Mouse (Mus musculus) liver, embryonic 12.5 days (tissue): Measurements from ENCODE around the gene Sept14. TPM values are rescaled to one million over a fixed set of nuclear protein-coding genes. Genes with fewer than 3 reads are reported as not detected.
"Not testable (repeated sequence)": the region's sequence is repeated elsewhere in the genome, so short reads cannot be mapped to it uniquely, and the experiment has no call there.

ENCODE experiments used
- ATAC-seq: fragments of 200-750 bp; cut with Nextera tagmentation; 2 replicates; pipeline ENCODE4 v1.8.0; 2017; ENCODE audit warnings: moderate number of reproducible peaks, mild to moderate bottlenecking, moderate library complexity
- H3K27ac ChIP-seq: fragments of 300-500 bp; sonication (generic); 2 replicates; pipeline ENCODE4 v1.5.1; 2016; ENCODE audit warnings: mild to moderate bottlenecking
- H3K27me3 ChIP-seq: fragments of 300-500 bp; sonication (generic); replicated peaks from 2 replicates; pipeline ENCODE4 v1.6.1; 2016; ENCODE audit warnings: mild to moderate bottlenecking, moderate library complexity
- H3K36me3 ChIP-seq: fragments of 300-500 bp; sonication (generic); 2 replicates; pipeline ENCODE4 v1.6.1; 2016; ENCODE audit warnings: mild to moderate bottlenecking, moderate library complexity
- H3K4me1 ChIP-seq: fragments of 300-500 bp; sonication (generic); 2 replicates; pipeline ENCODE4 v1.6.1; 2016
- H3K4me2 ChIP-seq: fragments of 300-500 bp; sonication (generic); 2 replicates; pipeline ENCODE4 v1.6.1; 2016; ENCODE audit warnings: mild to moderate bottlenecking, moderate library complexity
- H3K4me3 ChIP-seq: fragments of 300-500 bp; sonication (generic); 2 replicates; pipeline ENCODE4 v1.5.1; 2016; ENCODE audit warnings: mild to moderate bottlenecking, moderate library complexity
- H3K9ac ChIP-seq: fragments of 300-500 bp; sonication (generic); 2 replicates; pipeline ENCODE4 v1.6.1; 2016; ENCODE audit warnings: mild to moderate bottlenecking, moderate library complexity
- H3K9me3 ChIP-seq: fragments of 300-500 bp; sonication (generic); replicated peaks from 2 replicates; pipeline ENCODE4 v1.6.1; 2016; ENCODE audit warnings: mild to moderate bottlenecking, moderate library complexity
- WGBS: fragments of 180-500 bp; shearing (Covaris S2); methylation state at CpG from one replicate; pipeline ENCODE4 v1.1.7; 2016; ENCODE audit not compliant: insufficient replicate concordance; 5-methylcytosine and 5-hydroxymethylcytosine counted together
- polyA plus RNA-seq: library from polyadenylated mRNA; unstranded; fragments of >200 nt; fragmentation: Nextera tagmentation; extraction: Ambion mirVana; gene quantifications from 2 replicates; pipeline ENCODE4 v1.2.1, GENCODE M21; 2016

The Sept14 gene
- polyA plus RNA-seq, 1 experiment from 2014 or later, result not detected

DNA sequence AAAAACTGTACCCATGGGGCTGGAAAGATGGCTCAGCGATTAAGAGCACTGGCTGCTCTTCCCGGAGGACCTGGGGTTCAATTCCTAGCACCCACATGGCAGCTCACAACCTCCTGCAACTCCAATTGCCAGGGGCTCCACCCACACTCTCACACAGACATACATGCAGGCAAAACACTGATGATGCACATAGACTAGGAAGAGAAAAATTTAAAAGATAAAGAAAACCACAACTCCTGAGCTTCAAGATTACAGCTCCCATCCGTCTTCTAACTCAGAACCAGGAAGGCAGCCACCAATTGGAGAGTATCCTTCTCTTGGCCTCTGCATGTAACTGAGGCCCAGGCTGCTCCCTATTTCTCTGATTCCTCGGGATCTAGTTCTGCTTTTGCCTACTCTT lies 16.0 kb upstream of the Sept14 start:
- Histone ChIP-seq H3K36me3 (peaks cover 13% of the 10 kb centered on the region), H3K9me3 (no peaks in the 10 kb centered on the region), H3K4me1 (peaks cover 53% of the 10 kb centered on the region), H3K4me2 (peak overlapping the region; percentile 72), H3K27me3 (no peaks in the 10 kb centered on the region), H3K9ac (peak overlapping the region; percentile 98), H3K4me3 (peak overlapping the region; percentile 94), H3K27ac (peak overlapping the region; percentile 98)
- WGBS, result 17% methylated on average over 4 of the region's 4 CpGs
- peak; percentile 63 for ATAC-seq

DNA sequence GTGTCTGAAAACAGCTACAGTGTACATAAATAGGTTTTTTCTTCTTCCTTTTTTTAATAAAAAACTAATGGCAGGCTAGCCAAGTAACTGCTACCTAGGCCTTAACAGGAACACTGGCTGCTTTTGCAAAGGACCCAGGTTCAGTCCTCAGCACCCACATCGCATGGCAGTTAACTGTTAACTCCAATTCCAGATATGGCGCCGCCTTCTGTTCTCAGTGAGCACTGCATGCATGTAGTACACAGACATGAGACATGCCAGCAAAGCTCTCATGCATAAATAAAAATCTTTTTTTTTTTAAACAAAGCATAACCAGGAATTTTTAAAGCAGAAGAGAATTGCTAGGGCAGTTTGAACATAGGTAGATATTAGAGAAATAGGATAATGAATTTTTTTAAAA lies 11.9 kb upstream of the Sept14 start:
- Histone ChIP-seq H3K4me1 (peaks cover 36% of the 10 kb centered on the region), H3K27me3 (no peaks in the 10 kb centered on the region), H3K27ac (no peak overlapping the region), H3K4me2 (no peak overlapping the region), H3K4me3 (no peak overlapping the region), H3K36me3 (peaks cover 43% of the 10 kb centered on the region), H3K9ac (no peak overlapping the region), H3K9me3 (no peaks in the 10 kb centered on the region)
- 79% methylated on average over 3 of the region's 3 CpGs for WGBS
- ATAC-seq, result no peak

DNA sequence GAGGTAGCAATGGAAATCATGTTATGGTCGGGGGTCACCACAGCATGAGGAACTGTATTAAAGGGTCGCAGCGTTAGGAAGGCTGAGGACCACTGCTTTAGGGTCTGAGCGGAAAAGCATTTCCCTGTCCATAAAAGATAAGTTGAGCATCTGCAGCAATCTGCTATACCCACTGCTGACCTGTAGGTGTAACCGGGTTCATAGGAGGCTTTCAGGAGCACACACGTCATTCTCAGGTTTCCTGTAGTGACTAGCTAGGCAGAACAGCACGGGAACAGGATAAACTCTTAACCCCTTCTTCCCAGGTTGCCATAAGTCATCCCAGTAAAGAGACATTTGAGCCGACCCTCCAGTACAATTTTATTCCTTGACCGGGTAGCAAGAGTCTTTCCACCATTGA lies 8.7 kb upstream of the Sept14 start:
- H3K36me3 ChIP-seq, result peaks cover 43% of the 10 kb centered on the region
- H3K4me2 ChIP-seq, result 0 out of 2 replicates have a peak overlapping the region, but pooled peaks have one; percentile 88
- no peak for ATAC-seq
- peaks cover 14% of the 10 kb centered on the region for H3K27me3 ChIP-seq
- WGBS, result 74% methylated on average over 9 of the region's 9 CpGs
- H3K9me3 ChIP-seq, result no peaks in the 10 kb centered on the region
- H3K27ac ChIP-seq, result no peak overlapping the region
- peaks cover 22% of the 10 kb centered on the region for H3K4me1 ChIP-seq
- H3K9ac ChIP-seq, result no peak overlapping the region
- H3K4me3 ChIP-seq, result 0 out of 2 replicates have a peak overlapping the region, but pooled peaks have one; percentile 86

DNA sequence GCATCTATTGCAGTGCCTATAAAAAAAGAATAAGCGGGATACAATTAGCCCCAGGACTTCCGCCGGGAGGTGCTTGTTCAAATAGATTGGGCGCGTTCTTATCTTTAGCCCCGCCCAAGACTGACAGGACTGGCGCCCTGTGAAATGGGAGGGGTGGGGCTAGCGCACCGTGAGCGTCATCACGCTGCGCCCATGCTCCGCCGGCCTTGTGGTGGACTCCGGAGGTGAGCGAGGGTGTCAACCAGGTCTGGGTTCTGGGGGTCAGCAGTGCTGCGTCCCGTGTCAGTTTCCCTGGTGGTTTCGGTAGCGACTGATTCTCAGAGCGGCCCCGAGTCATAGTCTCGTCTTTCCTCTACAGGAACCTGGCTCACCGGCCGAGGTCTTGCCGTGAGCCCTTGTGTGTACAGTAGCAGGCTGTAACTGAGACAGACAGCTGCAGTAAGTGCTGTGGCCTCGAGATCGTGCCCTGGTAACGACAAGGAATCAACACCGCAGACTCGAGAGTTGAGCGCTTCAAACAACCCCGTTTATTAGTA lies 7.1 kb upstream of the Sept14 start, which contains the start of gene Mrps17:
Gene Mrps17, plus strand, starts transcription at position 172 of the 536 bp plus-strand sequence.
- Histone ChIP-seq H3K9me3 (no peaks in the 10 kb centered on the region), H3K4me3 (peak within 1 kb of the TSS; percentile 86), H3K36me3 (peaks cover 41% of the 10 kb centered on the region), H3K9ac (peak within 1 kb of the TSS; percentile 89), H3K4me1 (peaks cover 22% of the 10 kb centered on the region), H3K27ac (peak within 1 kb of the TSS; percentile 75), H3K4me2 (peak within 1 kb of the TSS; percentile 88), H3K27me3 (peaks cover 18% of the 10 kb centered on the region)
- under 1% methylated on average over 33 of the region's 33 CpGs for WGBS
- peak; percentile 97 for ATAC-seq

DNA sequence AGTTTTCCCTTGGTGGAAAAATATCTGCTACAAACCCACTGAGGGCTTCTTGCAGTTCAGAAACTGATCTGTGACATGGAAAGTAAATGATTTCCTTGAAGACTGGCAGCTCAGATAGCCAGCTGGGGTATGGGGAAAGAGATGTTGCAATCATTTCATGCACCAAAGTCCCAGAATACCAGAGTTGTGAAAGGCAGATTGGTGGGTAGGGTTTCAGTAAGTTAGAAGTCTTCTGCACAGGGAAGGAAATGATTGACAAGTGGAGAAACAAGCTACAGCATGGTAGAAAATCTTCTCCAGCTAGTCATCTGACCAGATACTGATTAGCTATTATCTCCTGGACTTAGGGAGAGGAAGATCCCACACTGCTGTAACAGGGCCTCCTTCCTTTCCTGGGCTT lies 4.9 kb downstream of the Sept14 start:
- no peak for ATAC-seq
- Histone ChIP-seq H3K4me2 (no peak overlapping the region), H3K36me3 (no peaks in the 10 kb centered on the region)

DNA sequence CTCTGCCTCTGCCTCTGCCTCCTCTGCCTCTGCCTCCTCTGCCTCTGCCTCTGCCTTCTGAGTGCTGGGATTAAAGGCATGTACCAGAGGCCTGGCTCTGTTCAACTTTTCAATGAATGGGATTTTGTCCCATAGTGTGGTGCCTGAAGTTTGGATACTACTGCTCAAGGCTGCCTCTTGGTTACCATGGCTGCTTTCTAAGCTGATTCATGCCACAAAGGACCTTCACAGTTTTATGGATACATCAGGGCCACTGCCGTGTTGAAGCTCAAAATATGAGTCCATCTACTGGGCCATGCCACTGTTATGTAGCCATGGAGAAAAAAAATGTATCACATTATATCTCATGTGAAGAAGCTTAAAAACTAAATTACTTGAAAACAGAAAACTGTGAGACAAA lies 6.6 kb downstream of the Sept14 start:
- no peak overlapping the region for H3K9ac ChIP-seq
- WGBS, result 53% methylated on average over 1 of the region's 1 CpGs
- ATAC-seq, result no peak
- no peaks in the 10 kb centered on the region for H3K9me3 ChIP-seq
- no peaks in the 10 kb centered on the region for H3K36me3 ChIP-seq
- no peak overlapping the region for H3K4me2 ChIP-seq
- H3K4me3 ChIP-seq, result no peak overlapping the region
- peaks cover 18% of the 10 kb centered on the region for H3K27me3 ChIP-seq
- peaks cover 2% of the 10 kb centered on the region; the same call in 1 of the 2 replicates for H3K4me1 ChIP-seq
- H3K27ac ChIP-seq, result no peak overlapping the region

More for the DNA sequence above, 4.9 kb downstream of the Sept14 start:
- Histone ChIP-seq H3K27me3 (peaks cover 19% of the 10 kb centered on the region), H3K4me1 (peaks cover 2% of the 10 kb centered on the region; the same call in 1 of the 2 replicates), H3K9ac (no peak overlapping the region), H3K4me3 (no peak overlapping the region), H3K27ac (no peak overlapping the region), H3K9me3 (no peaks in the 10 kb centered on the region)

DNA sequence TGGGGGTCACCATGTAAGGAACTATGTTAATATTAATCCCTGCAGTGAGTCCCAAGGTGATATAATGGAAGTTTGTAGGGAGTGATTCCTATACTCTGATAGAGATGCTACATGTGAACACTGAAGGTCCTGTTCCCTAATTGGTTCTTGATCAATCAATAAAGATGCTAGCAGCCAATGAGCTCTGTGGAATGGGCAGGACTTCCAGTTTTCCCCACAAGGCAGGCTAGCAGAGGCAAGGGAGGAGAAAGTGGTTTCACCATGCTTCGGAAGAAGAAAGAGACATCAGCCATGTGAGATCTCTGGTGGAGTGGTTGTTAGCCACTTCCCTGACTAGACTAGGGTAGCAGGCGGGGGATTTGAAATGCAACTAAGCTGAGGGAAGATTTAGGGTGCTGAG lies 7.8 kb downstream of the Sept14 start:
- 23% methylated on average over 2 of the region's 2 CpGs for WGBS
- H3K9ac ChIP-seq, result no peak overlapping the region
- H3K4me1 ChIP-seq, result peaks cover 2% of the 10 kb centered on the region; the same call in 1 of the 2 replicates
- no peaks in the 10 kb centered on the region for H3K9me3 ChIP-seq
- no peak overlapping the region for H3K4me2 ChIP-seq
- H3K27ac ChIP-seq, result no peak overlapping the region
- H3K4me3 ChIP-seq, result no peak overlapping the region
- H3K27me3 ChIP-seq, result peaks cover 18% of the 10 kb centered on the region
- no peak for ATAC-seq
- H3K36me3 ChIP-seq, result no peaks in the 10 kb centered on the region

DNA sequence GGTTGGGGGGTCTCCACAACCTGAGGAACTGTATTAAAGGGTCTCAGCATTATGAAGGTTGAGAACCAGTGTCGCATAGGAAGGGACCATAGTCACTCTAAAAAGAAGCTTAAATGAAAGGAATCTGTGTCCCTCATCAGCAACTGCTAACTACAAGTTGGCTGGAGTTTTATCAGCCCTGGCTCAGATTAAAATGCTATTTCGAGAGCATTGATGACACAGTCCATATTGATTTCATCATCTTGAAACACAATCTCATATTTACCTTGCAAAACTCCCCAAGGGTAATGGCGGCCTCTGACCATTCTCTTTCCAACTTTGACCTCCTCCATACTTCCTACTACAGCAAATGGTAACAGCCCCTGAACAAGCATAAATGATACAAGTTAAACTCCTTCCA lies 17.8 kb downstream of the Sept14 start:
- no peaks in the 10 kb centered on the region for H3K9me3 ChIP-seq
- 58% methylated on average over 3 of the region's 3 CpGs for WGBS
- H3K4me3 ChIP-seq, result no peak overlapping the region
- no peaks in the 10 kb centered on the region for H3K36me3 ChIP-seq
- H3K4me2 ChIP-seq, result no peak overlapping the region
- no peak overlapping the region for H3K27ac ChIP-seq
- H3K9ac ChIP-seq, result no peak overlapping the region
- no peaks in the 10 kb centered on the region for H3K27me3 ChIP-seq
- no peak for ATAC-seq
- no peaks in the 10 kb centered on the region for H3K4me1 ChIP-seq

DNA sequence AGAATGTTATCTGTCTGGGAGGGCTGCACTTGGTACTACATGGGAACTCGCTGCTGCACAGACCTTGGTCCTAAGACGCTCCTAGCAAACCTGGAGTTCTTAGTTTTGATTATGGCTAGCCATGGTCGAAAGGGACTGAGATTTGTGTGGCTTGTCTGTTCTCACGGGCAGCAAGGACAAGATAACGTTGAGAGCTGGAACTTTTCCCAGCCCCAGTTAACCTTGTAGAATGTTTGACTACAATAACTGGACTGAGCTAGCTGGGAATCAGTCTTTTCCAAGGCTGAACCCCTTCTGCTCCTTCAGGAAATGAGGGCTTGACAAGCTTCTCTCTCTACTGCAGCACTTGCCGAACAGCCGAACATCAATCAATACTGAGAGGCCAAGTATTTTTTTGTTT lies 20.7 kb downstream of the Sept14 start:
- 64% methylated on average over 7 of the region's 7 CpGs for WGBS
- no peak for ATAC-seq
- no peaks in the 10 kb centered on the region; the same call in 1 of the 2 replicates for H3K27me3 ChIP-seq
- H3K4me2 ChIP-seq, result no peak overlapping the region
- no peaks in the 10 kb centered on the region for H3K9me3 ChIP-seq
- no peak overlapping the region for H3K27ac ChIP-seq
- H3K4me3 ChIP-seq, result no peak overlapping the region
- no peaks in the 10 kb centered on the region for H3K4me1 ChIP-seq
- no peaks in the 10 kb centered on the region for H3K36me3 ChIP-seq
- no peak overlapping the region for H3K9ac ChIP-seq

DNA sequence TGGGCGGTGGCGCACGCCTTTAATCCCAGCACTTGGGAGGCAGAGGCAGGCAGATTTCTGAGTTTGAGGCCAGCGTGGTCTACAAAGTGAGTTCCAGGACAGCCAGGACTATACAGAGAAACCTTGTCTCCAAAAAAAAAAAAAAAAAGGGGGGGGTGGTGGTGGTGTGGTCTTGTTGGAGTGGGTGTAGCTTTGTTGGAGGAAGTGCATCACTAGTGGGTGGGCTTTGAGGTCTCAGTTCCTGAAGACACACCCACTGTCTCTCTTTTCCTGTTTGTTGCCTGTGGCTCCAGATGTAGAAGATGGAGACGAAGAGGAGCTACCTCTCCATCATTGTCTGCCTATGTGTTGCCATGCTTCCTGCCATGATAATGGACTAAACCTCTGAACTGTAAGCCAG lies 23.2 kb downstream of the Sept14 start:
- H3K27me3 ChIP-seq, H3K9ac ChIP-seq, H3K36me3 ChIP-seq, ATAC-seq, H3K4me1 ChIP-seq, H3K27ac ChIP-seq, H3K4me3 ChIP-seq, H3K4me2 ChIP-seq, H3K9me3 ChIP-seq: not testable (repeated sequence)
- 77% methylated on average over 5 of the region's 5 CpGs for WGBS

DNA sequence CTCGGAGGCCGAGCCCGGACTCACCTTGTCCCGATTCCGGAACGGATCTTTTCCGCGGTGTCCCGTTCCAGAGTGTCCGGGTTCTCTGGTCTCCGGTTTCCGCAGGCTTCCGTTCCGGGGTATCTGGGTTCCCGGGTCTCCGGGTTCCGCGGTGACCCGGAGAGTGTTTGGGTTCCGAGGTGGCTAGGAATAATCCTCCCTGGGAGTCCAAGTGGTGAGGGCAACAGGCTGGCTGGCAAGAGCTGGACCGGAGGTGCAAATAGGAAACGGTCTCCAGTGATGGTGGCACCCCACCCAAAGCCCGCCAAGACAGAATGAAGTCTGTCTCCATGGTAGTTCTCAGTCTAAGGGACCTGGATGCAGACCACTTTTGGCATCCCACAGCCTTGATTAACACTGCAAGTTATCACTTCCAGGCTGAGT lies 38.3 kb downstream of the Sept14 start, which contains the start of gene Zfp11:
Gene Zfp11, minus strand, starts transcription at position 64 of the 423 bp plus-strand sequence.
- peak within 1 kb of the TSS; percentile 74 for H3K4me2 ChIP-seq
- H3K9me3 ChIP-seq, result no peaks in the 10 kb centered on the region
- ATAC-seq, result peak; percentile 82
- under 1% methylated on average over 23 of the region's 23 CpGs for WGBS
- no peaks in the 10 kb centered on the region for H3K36me3 ChIP-seq
- H3K27ac ChIP-seq, result no peak within 1 kb of the TSS
- peak within 1 kb of the TSS; percentile 75 for H3K4me3 ChIP-seq
- H3K4me1 ChIP-seq, result peaks cover 13% of the 10 kb centered on the region
- no peaks in the 10 kb centered on the region for H3K27me3 ChIP-seq
- peak within 1 kb of the TSS; percentile 75 for H3K9ac ChIP-seq

DNA sequence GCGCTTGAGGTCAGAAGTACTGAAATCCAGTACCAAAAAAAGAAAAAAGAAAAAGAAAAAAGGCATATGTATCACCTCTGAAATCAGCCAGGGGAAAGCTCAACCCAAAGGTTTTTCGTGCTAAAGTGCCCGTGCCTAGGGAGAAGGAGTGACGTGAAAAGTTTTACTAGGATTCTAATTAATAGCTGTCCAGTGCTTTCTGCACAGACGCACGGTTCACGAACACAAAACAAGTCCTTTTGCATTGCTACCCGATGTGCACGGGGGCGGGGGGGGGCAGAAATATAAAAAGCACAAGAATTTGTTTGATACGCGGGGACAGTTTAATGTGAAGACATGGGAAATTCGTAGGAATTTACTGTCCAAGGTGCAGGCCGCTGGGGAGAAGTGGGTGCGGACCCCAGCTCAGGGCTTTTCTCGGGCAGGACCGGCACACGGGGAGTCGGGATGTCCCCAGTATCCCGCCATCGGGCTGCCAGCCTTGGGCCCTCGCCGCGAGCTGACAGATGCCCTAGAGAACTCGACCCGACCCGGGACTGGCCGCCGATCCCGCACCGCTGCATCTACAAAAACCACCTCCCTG lies 38.8 kb downstream of the Sept14 start:
- Histone ChIP-seq H3K9me3 (no peaks in the 10 kb centered on the region), H3K4me1 (peaks cover 13% of the 10 kb centered on the region), H3K36me3 (no peaks in the 10 kb centered on the region), H3K27me3 (no peaks in the 10 kb centered on the region), H3K4me3 (peak overlapping the region; percentile 75), H3K27ac (no peak overlapping the region), H3K4me2 (peak overlapping the region; percentile 74), H3K9ac (peak overlapping the region; percentile 75)
- WGBS, result under 1% methylated on average over 31 of the region's 31 CpGs
- peak; percentile 11; the same call in 1 of the 2 replicates for ATAC-seq
